Mouse (Mus musculus): Measurements from ENCODE around the gene Rpl12. TPM values are rescaled to one million over a fixed set of nuclear protein-coding genes. Genes with fewer than 3 reads are reported as not detected.

The Rpl12 gene
- polyA plus RNA-seq, 1 experiment = 484 TPM

DNA sequence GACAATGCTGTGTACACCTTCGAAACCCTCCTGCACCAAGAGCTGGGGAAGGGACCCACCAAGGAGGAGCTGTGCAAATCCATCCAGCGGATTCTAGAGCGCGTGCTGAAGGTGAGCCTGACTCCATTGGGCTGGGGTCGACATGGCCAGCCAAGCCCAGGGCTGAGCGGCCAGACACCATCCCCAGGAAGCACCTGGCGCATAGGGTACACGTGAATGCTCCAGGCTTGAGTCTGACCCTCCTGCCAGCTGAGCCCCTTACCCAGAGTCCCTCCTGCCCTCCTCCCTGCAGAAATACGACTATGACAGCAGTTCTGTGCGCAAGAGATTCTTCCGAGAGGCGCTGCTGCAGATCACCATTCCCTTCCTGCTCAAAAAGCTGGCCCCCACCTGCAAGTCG lies 38.8 kb upstream of the Rpl12 start:
- H3K4me3 ChIP-seq (ENCODE audit: insufficient read depth, low read length) = no peak overlapping the region
- no peak overlapping the region for H3K27ac ChIP-seq (ENCODE audit: insufficient read depth, low read length)
- TF ChIP-seq POLR2A (IDR thresholded peaks at IDR 0.05; ENCODE audit: extremely low read depth, insufficient read depth, low read length) (no peak), CTCF (IDR thresholded peaks at IDR 0.05; ENCODE audit: extremely low read depth, insufficient read depth, low read length) (no peak)
- H3K4me1 ChIP-seq (ENCODE audit: control insufficient read depth, insufficient read depth, low read length) = 0 out of 2 replicates have a peak, but pooled peaks cover 2% of the 10 kb centered on the region

DNA sequence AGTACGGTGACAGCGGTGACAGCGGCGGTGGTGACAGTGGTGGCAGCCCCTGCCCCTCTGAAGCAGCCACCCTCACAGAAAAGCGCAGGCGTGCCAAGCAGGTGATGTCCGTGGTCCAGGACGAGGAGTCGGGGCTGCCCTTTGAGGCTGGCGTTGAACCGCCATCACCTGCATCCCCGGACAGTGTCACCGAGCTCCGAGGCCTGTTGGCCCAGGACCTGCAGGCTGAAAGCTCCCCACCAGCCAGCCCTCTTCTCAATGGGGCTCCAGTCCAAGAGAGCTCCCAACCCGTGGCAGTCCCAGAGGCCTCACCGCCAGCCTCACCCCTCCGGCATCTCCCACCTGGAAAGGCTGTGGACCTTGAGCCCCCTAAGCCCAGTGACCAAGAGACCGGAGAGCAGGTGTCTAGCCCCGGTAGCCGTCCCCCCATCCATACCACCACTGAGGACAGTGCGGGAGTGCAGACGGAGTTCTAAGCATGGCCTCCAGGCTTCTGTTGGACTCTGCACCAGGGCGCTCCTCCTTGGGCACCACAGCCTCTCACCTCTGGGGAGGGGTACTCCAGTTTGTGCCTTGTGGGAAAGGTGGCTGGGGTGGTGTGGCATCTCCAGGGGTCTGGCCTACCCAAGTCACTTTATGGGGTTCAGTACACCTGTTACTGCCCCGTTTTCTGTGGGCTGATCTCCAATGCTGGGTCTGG lies 37.7 kb upstream of the Rpl12 start:
- H3K4me3 ChIP-seq (ENCODE audit: insufficient read depth, low read length) = no peak overlapping the region
- H3K4me1 ChIP-seq (ENCODE audit: control insufficient read depth, insufficient read depth, low read length) = no peaks in the 10 kb centered on the region
- no peak for TF ChIP-seq POLR2A (IDR thresholded peaks at IDR 0.05; ENCODE audit: extremely low read depth, insufficient read depth, low read length)
- TF ChIP-seq CTCF (IDR thresholded peaks at IDR 0.05; ENCODE audit: extremely low read depth, insufficient read depth, low read length) = no peak
- no peak overlapping the region for H3K27ac ChIP-seq (ENCODE audit: insufficient read depth, low read length)

DNA sequence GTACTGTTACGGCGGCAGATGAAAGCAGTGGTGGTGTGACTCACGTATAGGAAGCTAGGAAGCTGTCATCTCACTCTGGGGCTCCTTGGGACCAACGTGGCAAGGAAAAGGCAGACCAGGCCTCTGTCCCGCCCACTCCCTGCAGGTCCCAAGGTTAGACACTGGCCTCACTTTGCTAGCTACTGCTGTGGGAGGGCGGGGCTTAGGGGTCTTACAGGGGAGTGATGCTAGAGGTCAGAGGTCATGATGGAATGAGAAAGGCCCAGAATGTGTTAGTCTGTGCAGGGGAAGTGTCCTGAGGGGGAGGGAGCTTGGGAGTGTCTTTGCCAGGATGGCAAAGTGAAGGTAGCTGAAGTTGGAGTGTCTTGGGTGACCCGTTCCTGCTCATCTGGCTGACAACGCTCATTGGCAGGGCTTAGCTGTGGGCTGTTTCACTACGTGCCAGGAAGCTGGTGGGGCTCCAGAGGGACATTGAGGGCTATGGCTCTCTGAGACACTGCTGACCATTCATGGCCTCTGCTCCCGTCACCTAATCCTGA lies 37.0 kb upstream of the Rpl12 start:
- H3K4me3 ChIP-seq (ENCODE audit: insufficient read depth, low read length) = no peak overlapping the region
- no peaks in the 10 kb centered on the region for H3K4me1 ChIP-seq (ENCODE audit: control insufficient read depth, insufficient read depth, low read length)
- no peak overlapping the region for H3K27ac ChIP-seq (ENCODE audit: insufficient read depth, low read length)
- TF ChIP-seq POLR2A (IDR thresholded peaks at IDR 0.05; ENCODE audit: extremely low read depth, insufficient read depth, low read length) = no peak
- no peak for TF ChIP-seq CTCF (IDR thresholded peaks at IDR 0.05; ENCODE audit: extremely low read depth, insufficient read depth, low read length)

DNA sequence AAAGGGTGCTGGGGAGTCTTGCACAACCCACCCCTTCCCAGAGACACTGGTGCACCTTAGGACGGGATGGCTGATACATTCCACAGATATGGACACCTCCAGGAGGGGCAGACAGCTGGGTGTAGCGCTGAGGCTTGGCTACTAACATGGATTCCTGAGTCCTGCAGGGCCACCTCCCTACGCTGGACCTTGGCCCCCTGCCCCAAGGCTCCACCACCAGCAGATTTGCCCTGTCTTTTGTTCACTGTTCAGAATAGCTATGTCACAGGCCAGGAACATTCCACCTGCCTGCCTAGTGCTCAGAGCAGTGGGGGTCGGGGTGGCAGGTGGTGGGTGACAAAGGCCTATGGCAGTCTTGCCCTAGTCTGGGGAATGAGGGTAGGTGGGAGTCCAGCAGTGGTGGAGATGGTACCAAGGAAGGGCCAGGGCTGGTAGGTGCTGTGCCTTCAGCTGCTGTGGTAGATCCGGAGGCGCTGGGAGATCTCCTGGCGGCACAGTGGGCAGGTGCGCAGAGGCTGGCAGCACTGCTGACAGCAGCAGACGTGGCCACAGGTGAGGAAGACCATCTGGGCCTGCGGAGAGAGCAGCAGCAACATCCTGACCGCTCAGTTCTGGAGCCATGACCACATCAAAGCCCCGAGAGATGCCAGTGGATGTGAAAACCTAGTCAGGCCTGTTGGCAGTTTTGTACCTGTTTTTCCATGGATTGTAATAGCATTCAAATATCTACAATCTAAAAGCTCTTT lies 34.9 kb upstream of the Rpl12 start:
- Histone ChIP-seq H3K4me1 (ENCODE audit: control insufficient read depth, insufficient read depth, low read length) (no peaks in the 10 kb centered on the region), H3K4me3 (ENCODE audit: insufficient read depth, low read length) (no peak overlapping the region), H3K27ac (ENCODE audit: insufficient read depth, low read length) (no peak overlapping the region)
- TF ChIP-seq POLR2A (IDR thresholded peaks at IDR 0.05; ENCODE audit: extremely low read depth, insufficient read depth, low read length) (no peak), CTCF (IDR thresholded peaks at IDR 0.05; ENCODE audit: extremely low read depth, insufficient read depth, low read length) (no peak)

DNA sequence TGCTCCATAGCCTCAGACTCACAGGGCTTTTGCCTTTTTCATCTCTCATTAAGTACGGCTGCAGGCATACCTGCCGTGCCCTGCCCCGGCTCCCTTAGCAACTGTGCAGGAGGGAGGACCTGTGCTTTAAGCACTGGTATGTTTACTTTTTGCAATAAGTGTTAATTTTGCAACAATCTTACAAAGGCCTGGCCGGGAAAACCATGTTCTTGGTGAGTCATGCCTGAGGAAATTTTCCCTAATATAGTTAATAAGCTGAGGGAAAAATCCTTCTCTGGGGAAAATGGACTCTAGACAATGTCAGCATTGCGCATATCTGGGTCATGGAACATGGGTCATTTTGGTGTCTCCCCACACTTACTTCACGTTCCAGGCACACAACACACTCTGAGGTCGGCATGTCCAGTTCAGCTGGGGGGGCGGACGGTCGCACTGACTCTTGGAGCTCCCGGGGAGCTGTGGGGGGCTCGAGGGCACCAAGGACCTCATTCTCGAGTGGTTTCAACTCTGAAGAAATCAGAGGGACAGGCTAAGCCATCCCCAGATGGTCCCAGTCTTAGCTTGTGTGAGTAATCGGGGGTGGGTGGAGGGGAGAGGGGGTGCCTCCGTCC lies 33.6 kb upstream of the Rpl12 start:
- Histone ChIP-seq H3K4me3 (ENCODE audit: insufficient read depth, low read length) (no peak overlapping the region), H3K27ac (ENCODE audit: insufficient read depth, low read length) (no peak overlapping the region), H3K4me1 (ENCODE audit: control insufficient read depth, insufficient read depth, low read length) (no peaks in the 10 kb centered on the region)
- TF ChIP-seq CTCF (IDR thresholded peaks at IDR 0.05; ENCODE audit: extremely low read depth, insufficient read depth, low read length) (no peak), POLR2A (IDR thresholded peaks at IDR 0.05; ENCODE audit: extremely low read depth, insufficient read depth, low read length) (no peak)

DNA sequence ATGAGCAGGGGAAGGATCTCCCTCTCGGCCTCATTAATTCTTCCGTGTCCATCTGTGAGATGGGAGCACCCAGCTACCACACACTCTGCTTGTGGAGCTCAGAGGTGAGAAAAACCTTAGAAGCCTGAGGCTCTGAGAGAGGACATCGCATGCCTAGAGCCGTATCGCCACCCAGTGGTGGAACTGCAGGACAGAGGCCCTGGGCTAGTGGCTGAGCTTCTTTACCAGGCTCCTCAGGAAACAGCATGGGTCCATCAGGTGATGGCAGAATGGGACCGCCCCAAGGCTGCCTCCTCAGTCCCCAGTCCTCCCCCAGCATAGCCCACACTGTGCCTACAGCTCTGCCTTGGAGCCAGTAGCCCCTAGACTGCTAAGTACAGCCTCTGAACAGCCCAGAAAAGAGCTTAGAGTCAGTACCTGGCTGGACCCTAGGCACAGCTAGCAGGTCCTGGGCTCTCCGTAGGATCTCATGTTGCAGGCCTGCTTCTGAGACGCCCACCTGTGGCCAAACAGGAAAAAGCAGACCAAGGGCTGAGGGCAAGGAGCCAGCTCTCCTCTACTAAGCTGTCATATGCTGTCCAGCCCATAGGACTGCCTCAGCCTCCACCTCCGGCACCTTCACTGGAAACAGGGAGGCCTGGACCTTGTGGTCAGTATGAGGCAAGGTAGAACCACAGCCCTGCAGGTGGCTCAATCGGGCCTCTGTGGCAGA lies 33.0 kb upstream of the Rpl12 start:
- Histone ChIP-seq H3K4me1 (ENCODE audit: control insufficient read depth, insufficient read depth, low read length) (no peaks in the 10 kb centered on the region), H3K4me3 (ENCODE audit: insufficient read depth, low read length) (no peak overlapping the region), H3K27ac (ENCODE audit: insufficient read depth, low read length) (no peak overlapping the region)
- TF ChIP-seq POLR2A (IDR thresholded peaks at IDR 0.05; ENCODE audit: extremely low read depth, insufficient read depth, low read length) = no peak
- TF ChIP-seq CTCF (IDR thresholded peaks at IDR 0.05; ENCODE audit: extremely low read depth, insufficient read depth, low read length) = peak; percentile 91

DNA sequence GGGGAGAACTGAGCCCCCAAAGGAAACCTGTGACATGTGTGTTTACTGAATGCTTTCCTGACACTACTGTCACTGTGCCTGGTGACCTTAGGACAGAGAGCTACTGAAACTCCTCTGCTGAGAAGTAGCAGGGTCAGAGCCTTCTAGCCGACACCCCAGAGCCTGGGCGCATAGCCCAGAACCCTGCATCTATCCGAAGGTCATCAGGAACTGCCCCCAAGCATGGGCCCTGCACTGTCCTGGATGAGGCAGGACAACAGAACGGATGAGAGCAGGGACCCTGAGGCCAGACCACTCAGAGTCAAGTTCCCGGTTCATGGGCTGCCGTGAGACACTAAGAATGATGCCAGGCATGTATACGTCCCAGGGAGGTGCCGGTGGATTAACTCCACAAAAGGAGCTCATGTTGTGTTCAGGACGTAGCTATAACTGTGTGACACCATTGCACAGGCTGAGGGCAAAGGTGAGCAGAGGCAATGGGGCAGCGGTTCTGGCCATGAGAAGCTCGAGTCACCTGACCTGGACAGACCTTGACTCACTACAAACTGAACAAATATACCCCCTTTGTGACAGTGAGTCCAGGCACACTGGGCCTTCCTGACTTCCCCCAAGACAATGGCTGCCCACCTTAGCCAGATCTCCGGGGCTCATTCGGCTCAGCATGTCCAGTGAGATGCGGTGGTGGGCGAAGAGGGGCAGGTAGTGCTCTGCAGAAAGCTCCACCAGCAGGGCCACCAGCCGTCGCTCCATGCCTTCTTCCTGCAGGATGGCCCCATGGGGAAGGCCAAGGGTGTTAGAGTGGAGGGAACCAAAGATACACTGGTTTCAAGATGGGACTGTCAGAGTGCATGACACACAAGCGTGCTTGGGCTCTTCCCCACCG lies 32.2 kb upstream of the Rpl12 start:
- no peak for TF ChIP-seq CTCF (IDR thresholded peaks at IDR 0.05; ENCODE audit: extremely low read depth, insufficient read depth, low read length)
- no peak for TF ChIP-seq POLR2A (IDR thresholded peaks at IDR 0.05; ENCODE audit: extremely low read depth, insufficient read depth, low read length)
- H3K27ac ChIP-seq (ENCODE audit: insufficient read depth, low read length) = no peak overlapping the region
- H3K4me1 ChIP-seq (ENCODE audit: control insufficient read depth, insufficient read depth, low read length) = no peaks in the 10 kb centered on the region
- no peak overlapping the region for H3K4me3 ChIP-seq (ENCODE audit: insufficient read depth, low read length)

DNA sequence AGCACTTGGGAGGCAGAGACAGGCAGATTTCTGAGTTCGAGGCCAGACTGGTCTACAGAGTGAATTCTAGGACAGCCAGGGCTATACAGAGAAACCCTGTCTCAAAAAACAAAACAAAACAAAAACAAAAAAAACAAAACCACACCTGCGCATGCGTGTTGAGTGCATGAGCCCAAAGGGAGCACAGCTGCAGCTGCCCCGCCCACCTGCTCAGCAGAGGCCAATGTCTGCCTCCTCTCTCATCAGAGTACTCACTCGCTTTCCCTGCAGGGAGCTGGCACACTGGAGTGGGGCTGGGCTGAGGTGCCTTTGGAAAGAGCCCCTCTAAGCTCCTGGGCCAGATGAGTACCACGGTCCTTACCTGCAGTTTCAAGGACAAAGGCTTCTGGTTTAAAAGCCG lies 29.6 kb upstream of the Rpl12 start:
- TF ChIP-seq CTCF (IDR thresholded peaks at IDR 0.05; ENCODE audit: extremely low read depth, insufficient read depth, low read length) = no peak
- no peak for TF ChIP-seq POLR2A (IDR thresholded peaks at IDR 0.05; ENCODE audit: extremely low read depth, insufficient read depth, low read length)
- Histone ChIP-seq H3K4me3 (ENCODE audit: insufficient read depth, low read length) (no peak overlapping the region), H3K4me1 (ENCODE audit: control insufficient read depth, insufficient read depth, low read length) (no peaks in the 10 kb centered on the region), H3K27ac (ENCODE audit: insufficient read depth, low read length) (no peak overlapping the region)
